Mouse (Mus musculus) MEL (cell line): ENCODE data around the gene Rbfox3. TPM values are rescaled to one million over a fixed set of nuclear protein-coding genes. Genes with fewer than 3 reads are reported as not detected.

Source experiments
- DNase-seq: peaks from one replicate; pipeline ENCODE4 v3.0.0; 2011; ENCODE audit warnings: low read depth, low spot score
- H3K27ac ChIP-seq: 2 replicates; pipeline ENCODE4 v1.5.1; 2012; ENCODE audit warnings: low read depth, mild to moderate bottlenecking, control low read depth, low read length, moderate library complexity; ENCODE audit not compliant: control insufficient read depth
- H3K27me3 ChIP-seq, 2 experiments: fragments of 150-350 bp in 1 of 2; sonication (generic) in 1 of 2; 2 replicates each; pipeline ENCODE4 v1.6.1; 2012; ENCODE audit warnings: low read length in 2 of 2, mild to moderate bottlenecking in 2 of 2, improper control_type of control experiment in 1 of 2, moderate library complexity in 1 of 2; ENCODE audit not compliant: insufficient read depth in 2 of 2, control insufficient read depth in 1 of 2
- H3K36me3 ChIP-seq, 2 experiments: 2 replicates each; pipeline ENCODE4 v1.6.1; 2012 to 2014; ENCODE audit warnings: low read length in 2 of 2, improper control_type of control experiment in 1 of 2, inconsistent platforms in 1 of 2, mild to moderate bottlenecking in 1 of 2; ENCODE audit not compliant: insufficient read depth in 2 of 2, control insufficient read depth in 1 of 2
- H3K4me1 ChIP-seq, 2 experiments: fragments of 150-350 bp in 1 of 2; sonication (generic) in 1 of 2; 2 replicates each; pipeline ENCODE4 v1.6.1; 2012; ENCODE audit warnings: low read length in 2 of 2, improper control_type of control experiment in 1 of 2, mild to moderate bottlenecking in 1 of 2; ENCODE audit not compliant: insufficient read depth in 2 of 2, control insufficient read depth in 1 of 2
- H3K4me3 ChIP-seq, 2 experiments: fragments of 150-350 bp in 1 of 2; sonication (generic) in 1 of 2; 2 replicates each; pipeline ENCODE4 v1.5.1; 2012; ENCODE audit warnings: low read depth in 2 of 2, low read length in 2 of 2, mild to moderate bottlenecking in 2 of 2, moderate library complexity in 2 of 2, control low read depth in 1 of 2, improper control_type of control experiment in 1 of 2; ENCODE audit not compliant: control insufficient read depth in 1 of 2, insufficient read depth in 1 of 2
- H3K79me2 ChIP-seq: 2 replicates; pipeline ENCODE4 v1.6.1; 2012; ENCODE audit warnings: mild to moderate bottlenecking, low read length, moderate library complexity; ENCODE audit not compliant: control insufficient read depth, poor library complexity, insufficient read depth
- H3K9ac ChIP-seq: 2 replicates; pipeline ENCODE4 v1.6.1; 2012; ENCODE audit warnings: low read depth, mild to moderate bottlenecking, control low read depth, low read length, moderate library complexity; ENCODE audit not compliant: control insufficient read depth, poor library complexity, severe bottlenecking
- H3K9me3 ChIP-seq: fragments of 150-350 bp; sonication (generic); replicated peaks from 2 replicates; pipeline ENCODE4 v1.6.1; 2012; ENCODE audit warnings: mild to moderate bottlenecking, low read length, improper control_type of control experiment, moderate library complexity; ENCODE audit not compliant: insufficient read depth
- BHLHE40 ChIP-seq: IDR thresholded peaks from 2 replicates; pipeline ENCODE4 v1.6.1; 2012; ENCODE audit warnings: low read depth, mild to moderate bottlenecking, inconsistent platforms, low read length, improper control_type of control experiment, borderline replicate concordance
- CTCF ChIP-seq, 3 experiments: IDR thresholded peaks in 2 of 3; conservative IDR thresholded peaks in 1 of 3; 2 replicates each; pipeline ENCODE4 v1.5.1; 2011 to 2012; ENCODE audit warnings: low read length in 3 of 3, low read depth in 2 of 3, mild to moderate bottlenecking in 2 of 3, improper control_type of control experiment in 1 of 3, inconsistent platforms in 1 of 3, mixed read lengths in 1 of 3, moderate library complexity in 1 of 3; ENCODE audit not compliant: control insufficient read depth in 1 of 3, insufficient read depth in 1 of 3, poor library complexity in 1 of 3, severe bottlenecking in 1 of 3
- EP300 ChIP-seq, 2 experiments: IDR thresholded peaks; 2 replicates each; pipeline ENCODE4 v1.6.1; 2011; ENCODE audit warnings: improper control_type of control experiment in 2 of 2, low read length in 2 of 2, low read depth in 1 of 2, mild to moderate bottlenecking in 1 of 2
- HCFC1 ChIP-seq: IDR thresholded peaks from 2 replicates; pipeline ENCODE4 v1.6.1; 2012; ENCODE audit warnings: low read depth, mild to moderate bottlenecking, inconsistent platforms, low read length, improper control_type of control experiment, moderate library complexity
- JUND ChIP-seq: IDR thresholded peaks from 2 replicates; pipeline ENCODE4 v1.6.1; 2011; ENCODE audit warnings: low read depth, mild to moderate bottlenecking, improper control_type of control experiment, low read length
- KAT2A ChIP-seq: conservative IDR thresholded peaks from 2 replicates; pipeline ENCODE4 v1.6.1; 2012; ENCODE audit warnings: low read depth, low read length, improper control_type of control experiment, inconsistent platforms
- MAX ChIP-seq: IDR thresholded peaks from 2 replicates; pipeline ENCODE4 v1.6.1; 2011; ENCODE audit warnings: low read length, improper control_type of control experiment
- MXI1 ChIP-seq: IDR thresholded peaks from 2 replicates; pipeline ENCODE4 v1.6.1; 2011; ENCODE audit warnings: mild to moderate bottlenecking, low read depth, low read length, improper control_type of control experiment
- NELFE ChIP-seq: IDR thresholded peaks from 2 replicates; pipeline ENCODE4 v1.6.1; 2011; ENCODE audit warnings: low read depth, low read length, improper control_type of control experiment
- NRF1 ChIP-seq: IDR thresholded peaks from 2 replicates; pipeline ENCODE4 v1.6.1; 2014; ENCODE audit warnings: low read depth, mild to moderate bottlenecking, inconsistent platforms, low read length, improper control_type of control experiment, moderate library complexity; ENCODE audit not compliant: poor library complexity, insufficient read depth, severe bottlenecking
- POLR2AphosphoS2 ChIP-seq: IDR thresholded peaks from 2 replicates; pipeline ENCODE4 v1.6.1; 2011; ENCODE audit warnings: low read length, improper control_type of control experiment
- RAD21 ChIP-seq: IDR thresholded peaks from 2 replicates; pipeline ENCODE4 v1.6.1; 2011; ENCODE audit warnings: mild to moderate bottlenecking, low read depth, low read length, improper control_type of control experiment
- RCOR1 ChIP-seq: IDR thresholded peaks from 2 replicates; pipeline ENCODE4 v1.6.1; 2012; ENCODE audit warnings: low read depth, mild to moderate bottlenecking, inconsistent platforms, low read length, improper control_type of control experiment
- SIN3A ChIP-seq: IDR thresholded peaks from 2 replicates; pipeline ENCODE4 v1.6.1; 2012; ENCODE audit warnings: low read length, improper control_type of control experiment, inconsistent platforms
- UBTF ChIP-seq: IDR thresholded peaks from 2 replicates; pipeline ENCODE4 v1.6.1; 2012; ENCODE audit warnings: low read depth, mild to moderate bottlenecking, inconsistent platforms, low read length, improper control_type of control experiment, moderate library complexity, borderline replicate concordance; ENCODE audit not compliant: insufficient read depth
- USF1 ChIP-seq: IDR thresholded peaks from 2 replicates; pipeline ENCODE4 v1.6.1; 2014; ENCODE audit warnings: low read depth, mild to moderate bottlenecking, inconsistent platforms, low read length, improper control_type of control experiment, moderate library complexity
- USF2 ChIP-seq, 2 experiments: IDR thresholded peaks; 2 replicates each; pipeline ENCODE4 v1.6.1; 2011 to 2012; ENCODE audit warnings: improper control_type of control experiment in 2 of 2, low read length in 2 of 2, borderline replicate concordance in 1 of 2, inconsistent platforms in 1 of 2, low read depth in 1 of 2, mild to moderate bottlenecking in 1 of 2; ENCODE audit not compliant: insufficient read depth in 1 of 2
- ZC3H11A ChIP-seq: IDR thresholded peaks from 2 replicates; pipeline ENCODE4 v1.6.1; 2012; ENCODE audit warnings: low read depth, mild to moderate bottlenecking, inconsistent platforms, low read length, improper control_type of control experiment
- ZMIZ1 ChIP-seq: IDR thresholded peaks from 2 replicates; pipeline ENCODE4 v1.6.1; 2012; ENCODE audit warnings: low read depth, mild to moderate bottlenecking, inconsistent platforms, low read length, improper control_type of control experiment, moderate library complexity
- polyA plus RNA-seq, 2 experiments: library from polyadenylated mRNA; stranded (reverse) in 1 of 2; unstranded in 1 of 2; fragments of >175 nt in 1 of 2; fragments of >200 nt in 1 of 2; gene quantifications; 2 replicates each; pipeline versions ENCODE4 v1.2.1 to v1.2.4; 2012; ENCODE audit warnings: low replicate concordance in 2 of 2, low read depth in 1 of 2; ENCODE audit not compliant: insufficient read length in 2 of 2, insufficient read depth in 1 of 2, missing spikeins in 1 of 2
- total RNA-seq: library from RNA; depleted of rRNA; stranded (reverse); fragments of 300-350 nt; gene quantifications from 2 replicates; pipeline ENCODE4 v1.2.3, GENCODE M21; 2012

Rbfox3 gene
- total and polyA plus RNA-seq, 3 experiments, result not detected

GRCm38 (mm10) chr11:118653521-118654318, 257.7 kb downstream of the Rbfox3 start:
- TF ChIP-seq ZC3H11A, result no peak
- TF ChIP-seq RCOR1, result no peak
- TF ChIP-seq JUND, result no peak
- TF ChIP-seq NRF1, result no peak
- TF ChIP-seq USF2 (IDR thresholded peaks at IDR 0.05; ENCODE audit: borderline replicate concordance in 1 of 2, insufficient read depth in 1 of 2, low read depth in 1 of 2, low read length in 2 of 2), result no peak
- no peak for TF ChIP-seq MAX
- no peak for TF ChIP-seq SIN3A
- no peak for TF ChIP-seq HCFC1
- TF ChIP-seq POLR2AphosphoS2, result no peak
- TF ChIP-seq USF1, result no peak
- TF ChIP-seq CTCF (IDR thresholded peaks at IDR 0.05 in 2 of 3, conservative IDR thresholded peaks at IDR 0.05 in 1 of 3; ENCODE audit: control insufficient read depth in 1 of 3, insufficient read depth in 1 of 3, low read depth in 2 of 3, low read length in 3 of 3, poor library complexity in 1 of 3, severe bottlenecking in 1 of 3), result no peak
- no peak for TF ChIP-seq BHLHE40
- no peak for TF ChIP-seq KAT2A
- no peak for TF ChIP-seq MXI1
- TF ChIP-seq UBTF, result no peak
- no peak for TF ChIP-seq NELFE
- TF ChIP-seq ZMIZ1, result no peak
- TF ChIP-seq RAD21, result no peak
- no peak for TF ChIP-seq EP300 (IDR thresholded peaks at IDR 0.05; ENCODE audit: low read depth in 1 of 2, low read length in 2 of 2)
- Histone ChIP-seq H3K4me3 (no peak overlapping the region), H3K27me3 (no peaks in the 10 kb centered on the region), H3K36me3 (no peaks in the 10 kb centered on the region), H3K79me2 (no peaks in the 10 kb centered on the region), H3K4me1 (no peaks in the 10 kb centered on the region), H3K9ac (no peak overlapping the region), H3K9me3 (no peaks in the 10 kb centered on the region), H3K27ac (no peak overlapping the region)
- no peak for DNase-seq
